Mouse (Mus musculus): ENCODE measurements around the gene Snrpn.
A peak's percentile ranks its signal among the peaks of the same experiment; 100 is the strongest.
"Not testable (repeated sequence)": the region's sequence is repeated elsewhere in the genome, so short reads cannot be mapped to it uniquely, and the experiment has no call there.

The Snrpn gene

GRCm38 (mm10) chr7:60139742-60140480 lies at the start of gene Snrpn:
TSS of gene Snrpn (minus strand) at chr7:60140219.
- DNase-seq (ENCODE audit: extremely low spot score): no peak

GRCm38 (mm10) chr7:60170250-60171185 lies 30.5 kb upstream of the Snrpn start:
- no peak for DNase-seq (ENCODE audit: extremely low spot score)

GRCm38 (mm10) chr7:60125332-60125731 lies 14.7 kb downstream of the Snrpn start:
- DNase-seq (ENCODE audit: extremely low spot score): no peak

- DNase-seq (ENCODE audit: extremely low spot score): not testable (repeated sequence)
Observed at GRCm38 (mm10) chr7:60123086-60123624, 16.9 kb downstream of the Snrpn start.

- DNase-seq (ENCODE audit: extremely low spot score): no peak
Observed at GRCm38 (mm10) chr7:60122434-60123085, 17.5 kb downstream of the Snrpn start.

- no peak for DNase-seq (ENCODE audit: extremely low spot score)
Observed at GRCm38 (mm10) chr7:60097154-60097859, 42.7 kb downstream of the Snrpn start.

DNA sequence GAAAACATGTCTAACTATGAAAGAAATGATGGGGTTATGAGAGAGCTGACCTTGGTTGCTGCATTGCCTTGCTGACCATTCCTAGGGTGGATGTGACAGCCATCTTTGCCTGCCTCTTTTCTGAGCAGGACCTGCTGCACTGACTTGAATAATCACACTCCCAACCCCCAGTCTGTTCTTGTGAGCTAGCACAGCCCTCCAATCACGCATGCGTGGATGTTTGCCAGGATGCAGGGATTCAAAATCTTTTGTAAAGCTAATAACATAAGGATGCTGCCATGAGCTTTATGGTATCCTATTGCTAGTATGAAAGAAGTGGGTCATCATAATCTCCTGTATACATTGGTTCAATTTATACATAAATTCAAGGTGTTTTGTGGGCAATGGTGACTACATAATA lies 63.7 kb downstream of the Snrpn start:
- no peak for DNase-seq (ENCODE audit: extremely low spot score)

- no peak for DNase-seq (ENCODE audit: extremely low spot score)
Observed at GRCm38 (mm10) chr7:60047481-60048201, 92.4 kb downstream of the Snrpn start.

GRCm38 (mm10) chr7:60013186-60013585 lies 126.8 kb downstream of the Snrpn start:
- no peak for DNase-seq (ENCODE audit: extremely low spot score)

DNA sequence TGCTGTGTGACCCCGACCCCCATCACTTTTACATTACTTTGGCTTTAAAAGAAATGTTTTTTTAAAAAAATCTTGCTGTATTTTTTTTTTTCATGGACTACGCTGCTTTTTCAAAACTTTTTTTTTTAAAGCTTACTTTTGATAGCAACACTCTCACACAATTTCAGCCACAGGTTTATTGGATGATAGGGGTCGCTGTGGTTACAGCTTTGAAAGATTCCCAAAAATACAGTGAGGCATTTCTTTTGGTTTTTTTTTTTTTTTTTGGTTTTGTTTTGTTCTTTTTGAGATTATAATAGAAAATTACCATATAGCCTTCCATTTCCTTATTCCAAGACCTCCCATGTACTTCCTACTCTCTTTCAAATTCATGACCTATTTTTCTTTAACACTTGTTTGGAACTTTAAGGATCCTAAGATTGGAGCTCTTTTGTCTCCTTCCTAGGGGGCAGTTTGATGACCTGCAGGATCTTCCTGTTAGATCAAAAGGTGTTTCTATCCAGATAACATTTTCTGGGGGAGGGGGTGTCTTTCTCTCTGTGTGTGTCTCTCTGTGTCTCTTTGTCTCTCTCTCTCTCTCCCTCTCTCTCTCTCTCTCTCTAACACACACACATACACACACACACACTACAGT lies 132.2 kb downstream of the Snrpn start:
- no peak for DNase-seq (ENCODE audit: extremely low spot score)

DNA sequence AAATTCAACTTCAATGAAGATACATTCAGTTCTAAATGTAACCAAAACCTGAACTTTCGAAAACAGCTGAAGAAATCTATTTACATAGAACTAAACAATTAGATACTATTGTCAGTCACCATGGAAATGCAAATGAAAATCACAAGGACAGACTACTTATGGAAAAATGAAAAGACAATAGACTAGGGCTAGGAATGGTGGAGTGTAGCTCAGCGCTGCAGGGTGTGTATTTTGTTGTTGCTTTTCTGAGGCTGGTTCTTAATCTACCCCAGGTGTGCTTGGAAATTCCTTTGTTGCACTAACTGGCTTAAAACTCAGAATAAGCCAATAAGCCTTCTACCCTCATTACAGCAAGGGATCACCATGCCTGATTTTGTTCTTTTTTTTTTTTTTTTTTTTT lies 133.8 kb downstream of the Snrpn start:
- DNase-seq (ENCODE audit: extremely low spot score): no peak

DNA sequence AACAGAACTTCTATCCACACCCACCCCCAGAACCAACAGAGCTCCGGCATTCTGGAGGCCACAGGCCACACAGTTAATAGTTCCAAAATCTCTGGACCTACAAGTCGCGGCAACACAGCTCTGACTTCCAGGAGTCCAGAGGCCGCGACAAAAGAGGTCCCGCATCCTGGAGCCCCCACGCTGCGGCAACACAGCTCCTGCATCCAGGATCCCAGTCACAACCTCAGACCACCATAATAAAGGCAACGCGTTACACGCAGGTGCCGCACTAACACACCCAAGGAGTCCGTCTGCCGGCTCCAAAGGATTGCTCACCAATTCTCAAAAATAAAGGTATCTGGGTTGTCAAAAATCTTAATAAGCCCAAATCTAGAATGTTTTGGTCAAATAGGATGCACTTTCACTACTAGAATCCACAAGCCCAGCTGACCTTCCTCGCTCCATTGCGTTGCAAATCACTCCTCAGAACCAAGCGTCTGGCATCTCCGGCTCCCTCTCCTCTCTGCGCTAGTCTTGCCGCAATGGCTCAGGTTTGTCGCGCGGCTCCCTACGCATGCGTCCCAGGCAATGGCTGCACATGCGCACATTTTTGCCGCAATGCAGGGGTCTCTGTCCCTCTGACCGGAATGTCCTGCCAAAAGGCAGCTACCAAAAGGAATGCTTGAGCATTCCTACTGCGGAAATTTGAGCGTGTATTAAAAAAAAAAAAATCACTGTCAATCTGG lies 135.3 kb downstream of the Snrpn start, which contains the start of the genes Snurf and Gm38393:
TSS of gene Snurf (minus strand) at position 444 of the 725 bp plus-strand sequence.
TSS of gene Gm38393 (minus strand) at position 459 of the 725 bp plus-strand sequence.
- DNase-seq (ENCODE audit: extremely low spot score): peak; percentile 57

- peak; percentile 65 for DNase-seq (ENCODE audit: extremely low spot score)
Observed at GRCm38 (mm10) chr7:60003921-60004605, 136.0 kb downstream of the Snrpn start.

DNA sequence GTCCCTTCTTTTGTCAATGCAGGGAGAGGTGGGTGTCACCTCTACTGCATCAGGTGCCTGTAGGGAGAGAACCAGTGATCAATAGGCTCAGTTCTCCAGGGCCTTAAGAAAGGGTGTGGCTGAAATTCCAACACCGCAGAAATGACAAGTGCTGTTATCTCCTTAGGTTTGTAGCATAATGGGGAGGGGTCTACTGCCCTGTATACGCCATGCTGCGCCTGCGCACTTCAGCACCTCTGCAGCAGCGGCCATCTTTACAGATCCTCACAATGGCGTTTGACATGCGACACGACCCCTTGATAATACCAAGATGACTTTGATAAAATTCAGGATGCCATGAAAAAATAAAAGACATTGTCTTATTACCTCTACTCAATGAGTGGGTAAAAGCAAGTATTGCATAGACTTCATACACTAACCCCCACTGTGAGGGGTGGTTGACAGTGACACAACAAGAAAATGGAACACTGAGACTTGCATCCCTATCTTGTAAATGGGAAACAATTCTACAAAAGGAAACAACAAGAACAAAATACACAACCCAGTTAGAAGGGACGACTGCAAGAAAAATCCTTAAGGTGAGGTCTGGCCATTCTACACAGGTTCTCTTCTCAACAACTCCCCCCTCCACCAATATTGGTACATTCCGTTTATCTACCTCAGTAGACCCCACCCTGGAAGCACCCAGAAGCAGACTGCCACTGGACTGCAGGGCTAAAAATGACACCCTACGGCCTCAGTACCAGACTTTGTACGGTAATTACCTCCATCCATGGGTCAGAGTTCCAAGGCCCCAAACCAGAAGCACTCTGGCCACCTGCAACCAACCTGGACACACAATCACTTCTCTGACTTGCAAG lies 136.8 kb downstream of the Snrpn start:
- peak; percentile 24 for DNase-seq (ENCODE audit: extremely low spot score)

- DNase-seq (ENCODE audit: extremely low spot score): no peak
Observed at GRCm38 (mm10) chr7:59978646-59979045, 161.4 kb downstream of the Snrpn start.

Measured in embryo, embryonic 9.5 days (tissue).